Mouse (Mus musculus) heart, embryonic 11.5 days (tissue): ENCODE measurements around the gene Pcnt. TPM values are rescaled to one million over a fixed set of nuclear protein-coding genes. Genes with fewer than 3 reads are reported as not detected.

Source experiments
- ATAC-seq: fragments of 200-750 bp; cut with Nextera tagmentation; replicated peaks from 2 replicates; pipeline ENCODE4 v1.8.0; 2017; ENCODE audit warnings: moderate library complexity; ENCODE audit not compliant: insufficient number of reproducible peaks, low FRiP score, low TSS enrichment
- H3K27ac ChIP-seq: fragments of 300-500 bp; sonication (generic); 2 replicates; pipeline ENCODE4 v1.5.1; 2014; ENCODE audit warnings: mild to moderate bottlenecking, low read depth, low read length
- H3K27me3 ChIP-seq: fragments of 300-500 bp; sonication (generic); 2 replicates; pipeline ENCODE4 v1.6.1; 2014; ENCODE audit warnings: mild to moderate bottlenecking, low read length, mixed read lengths; ENCODE audit not compliant: control insufficient read depth, insufficient read depth
- H3K36me3 ChIP-seq: fragments of 300-500 bp; sonication (generic); 2 replicates; pipeline ENCODE4 v1.6.1; 2014; ENCODE audit warnings: mild to moderate bottlenecking, low read length, moderate library complexity, mixed read lengths; ENCODE audit not compliant: control insufficient read depth, insufficient read depth
- H3K4me1 ChIP-seq: fragments of 300-500 bp; sonication (generic); 2 replicates; pipeline ENCODE4 v1.6.1; 2014; ENCODE audit warnings: low read length; ENCODE audit not compliant: control insufficient read depth, insufficient read depth
- H3K4me2 ChIP-seq: fragments of 300-500 bp; sonication (generic); 2 replicates; pipeline ENCODE4 v1.6.1; 2014; ENCODE audit warnings: mild to moderate bottlenecking, moderate library complexity
- H3K4me3 ChIP-seq: fragments of 300-500 bp; sonication (generic); 2 replicates; pipeline ENCODE4 v1.5.1; 2014; ENCODE audit warnings: low read depth, low read length
- H3K9ac ChIP-seq: fragments of 300-500 bp; sonication (generic); 2 replicates; pipeline ENCODE4 v1.6.1; 2014; ENCODE audit warnings: mild to moderate bottlenecking, low read depth, low read length, moderate library complexity
- H3K9me3 ChIP-seq: fragments of 300-500 bp; sonication (generic); replicated peaks from 2 replicates; pipeline ENCODE4 v1.6.1; 2016; ENCODE audit warnings: low read length; ENCODE audit not compliant: control insufficient read depth
- WGBS: fragments of 180-500 bp; shearing (Covaris S2); extraction: QIAGEN DNeasy Blood & Tissue Kit; methylation state at CpG from one replicate; pipeline ENCODE4 v1.1.7; 2014; ENCODE audit not compliant: insufficient replicate concordance; 5-methylcytosine and 5-hydroxymethylcytosine counted together
- polyA plus RNA-seq: library from polyadenylated mRNA; unstranded; fragments of >200 nt; fragmentation: Nextera tagmentation; extraction: Ambion mirVana; gene quantifications from 2 replicates; pipeline ENCODE4 v1.2.1, GENCODE M21; 2014

The Pcnt gene
- polyA plus RNA-seq, 1 experiment from 2014 or later = 11.8 TPM

DNA sequence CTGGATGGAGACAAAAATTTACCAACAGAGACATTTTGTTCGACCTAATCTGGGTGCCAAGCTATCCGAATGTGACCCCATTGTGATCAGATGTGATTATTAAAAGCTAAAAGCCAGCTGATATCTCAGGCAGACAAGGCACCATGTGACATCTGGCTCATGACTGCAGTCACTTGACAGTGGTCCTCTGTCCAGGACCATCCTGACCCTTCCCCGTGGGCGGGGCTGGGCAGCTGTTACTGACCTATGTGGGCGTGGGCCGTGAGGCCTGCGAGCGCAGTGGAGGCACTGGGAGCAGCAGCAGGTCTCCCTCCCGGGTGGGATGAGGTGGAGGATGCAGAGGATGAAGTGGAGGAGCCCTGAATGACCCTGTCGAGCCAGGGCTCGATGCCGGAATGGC, 125.0 kb downstream of the Pcnt start:
- no peaks in the 10 kb centered on the region for H3K27me3 ChIP-seq
- no peak overlapping the region for H3K4me3 ChIP-seq
- no peak overlapping the region for H3K27ac ChIP-seq
- H3K4me1 ChIP-seq = no peaks in the 10 kb centered on the region
- no peak overlapping the region for H3K9ac ChIP-seq
- 83% methylated on average over 12 of the region's 12 CpGs for WGBS
- H3K4me2 ChIP-seq = no peak overlapping the region
- H3K9me3 ChIP-seq = no peaks in the 10 kb centered on the region
- ATAC-seq = no peak
- peaks cover 6% of the 10 kb centered on the region for H3K36me3 ChIP-seq

DNA sequence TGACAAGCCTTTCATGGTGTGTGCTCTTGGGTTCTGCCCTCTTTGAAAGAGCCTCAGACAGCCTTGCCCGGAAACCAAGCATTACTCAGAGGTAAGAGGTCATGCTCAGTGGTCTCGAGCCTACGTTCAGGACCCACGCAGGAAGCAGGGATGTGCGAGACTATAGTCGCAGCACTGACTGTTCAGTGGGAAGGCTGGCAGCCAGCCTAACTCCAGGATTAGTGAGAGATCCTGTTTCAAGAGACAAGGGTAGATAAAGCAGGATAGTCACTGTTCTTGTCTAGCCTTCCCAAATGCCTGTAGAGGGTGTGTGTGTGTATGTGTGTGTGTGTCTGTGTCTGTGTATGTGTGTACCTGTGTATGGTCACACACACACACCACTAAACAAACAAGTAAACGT, 126.4 kb downstream of the Pcnt start:
- H3K4me2 ChIP-seq = no peak overlapping the region
- no peak overlapping the region for H3K4me3 ChIP-seq
- no peak for ATAC-seq
- no peaks in the 10 kb centered on the region for H3K27me3 ChIP-seq
- no peak overlapping the region; the same call in 1 of the 2 replicates for H3K9ac ChIP-seq
- H3K27ac ChIP-seq = no peak overlapping the region
- H3K9me3 ChIP-seq = no peaks in the 10 kb centered on the region
- peaks cover 11% of the 10 kb centered on the region for H3K36me3 ChIP-seq
- 69% methylated on average over 7 of the region's 7 CpGs for WGBS
- H3K4me1 ChIP-seq = no peaks in the 10 kb centered on the region

DNA sequence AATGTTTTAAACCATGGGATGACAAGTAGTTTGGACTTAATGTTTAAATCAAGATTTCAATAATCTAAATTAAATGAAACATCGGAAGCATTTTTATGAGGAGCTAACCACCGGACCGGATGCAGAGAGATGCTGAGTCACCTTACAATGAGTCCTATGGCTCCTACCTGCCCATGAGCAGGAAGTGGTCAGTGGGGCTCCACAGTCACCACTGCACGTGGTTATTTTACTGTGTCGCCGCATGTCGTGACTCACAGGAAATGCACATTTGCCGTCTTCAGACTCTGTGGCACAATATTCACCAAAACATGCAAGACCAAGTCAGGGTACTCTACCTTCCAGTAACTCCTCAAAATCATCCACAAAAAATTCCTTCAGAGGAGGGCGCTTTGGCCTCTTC, 135.8 kb downstream of the Pcnt start:
- 84% methylated on average over 9 of the region's 9 CpGs for WGBS
- H3K4me1 ChIP-seq = no peaks in the 10 kb centered on the region
- no peaks in the 10 kb centered on the region for H3K27me3 ChIP-seq
- ATAC-seq = no peak
- H3K9ac ChIP-seq = no peak overlapping the region
- no peaks in the 10 kb centered on the region for H3K9me3 ChIP-seq
- no peak overlapping the region for H3K4me2 ChIP-seq
- H3K36me3 ChIP-seq = peaks cover 17% of the 10 kb centered on the region
- H3K27ac ChIP-seq = no peak overlapping the region
- H3K4me3 ChIP-seq = no peak overlapping the region

Other genes with a start within 250 kb of the Pcnt start
- 62.6 and 66.3 TPM in 2 replicates for gene Prmt2, start 204.9 kb downstream of the Pcnt start, polyA plus RNA-seq
- 0.39 and 0.44 TPM in 2 replicates for gene S100b, start 188.9 kb downstream of the Pcnt start, polyA plus RNA-seq
- 5.6 and 5.7 TPM in 2 replicates for gene Dip2a, start 97.5 kb downstream of the Pcnt start, polyA plus RNA-seq
- gene AC141477.1, start 2.3 kb downstream of the Pcnt start, polyA plus RNA-seq = not detected in 2 replicates
- not detected in 2 replicates for gene 2610028H24Rik, start 6.3 kb upstream of the Pcnt start, polyA plus RNA-seq
- 34.2 and 51.2 TPM in 2 replicates for gene Mcm3ap, start 26.1 kb upstream of the Pcnt start, polyA plus RNA-seq
- gene Ybey, start 26.3 kb upstream of the Pcnt start, polyA plus RNA-seq = 4.6 and 5.2 TPM in 2 replicates
- gene Lss, start 88.8 kb upstream of the Pcnt start, polyA plus RNA-seq = 14.0 and 15.1 TPM in 2 replicates
- gene Spatc1l, start 119.5 kb upstream of the Pcnt start, polyA plus RNA-seq = not detected in 2 replicates
- gene Ftcd, start 132.9 kb upstream of the Pcnt start, polyA plus RNA-seq = 1.9 and 3.4 TPM in 2 replicates
- gene Col6a2, start 180.8 kb upstream of the Pcnt start, polyA plus RNA-seq = 11.6 and 16.3 TPM in 2 replicates